Mouse (Mus musculus): ENCODE measurements around the gene Fahd2a. TPM values are rescaled to one million over a fixed set of nuclear protein-coding genes. Genes with fewer than 3 reads are reported as not detected.

Fahd2a gene
- polyA plus RNA-seq (2015; fragmentation: Nextera tagmentation; extraction: Ambion mirVana), result 14.0 and 15.4 TPM in 2 replicates

DNA sequence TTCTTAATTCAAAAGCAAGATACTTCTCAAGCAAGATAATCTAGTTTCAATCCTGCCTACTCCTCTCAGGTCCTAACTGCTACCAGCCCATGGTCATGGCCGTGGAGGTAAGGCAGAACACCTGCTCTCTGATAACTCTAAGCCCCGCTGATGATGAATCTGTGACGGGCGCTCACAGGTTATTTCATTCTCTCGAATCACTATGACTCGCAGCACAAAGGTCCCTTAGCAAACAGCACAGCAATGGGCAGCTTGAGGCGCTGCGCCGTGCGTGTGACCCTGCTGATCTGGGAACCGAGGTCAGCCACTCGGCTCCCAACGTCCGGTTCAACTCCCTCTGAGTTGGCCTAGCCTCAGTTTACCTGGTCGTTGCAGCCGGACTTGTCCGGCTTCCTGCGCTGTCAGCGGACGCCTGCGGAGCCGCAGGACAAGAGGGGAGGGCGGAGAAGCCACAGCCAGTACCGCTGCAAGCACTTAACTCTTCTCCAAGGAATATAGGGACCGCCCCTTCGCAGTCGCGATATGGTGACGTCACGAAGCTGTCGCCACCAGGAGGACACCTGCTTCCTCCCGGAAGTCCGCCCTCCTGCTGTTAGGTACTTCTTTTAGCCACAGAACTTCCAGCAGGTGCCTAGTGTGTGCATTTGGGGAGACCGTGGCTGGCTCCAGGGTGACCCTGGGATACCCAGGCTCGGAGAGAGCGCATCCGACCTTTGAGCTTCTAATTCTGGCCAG is at the start of gene Fahd2a:
Gene Fahd2a, minus strand, starts transcription at position 511 of the 735 bp plus-strand sequence.
- Histone ChIP-seq H3K27me3 (no peaks in the 10 kb centered on the region), H3K36me3 (replicated peaks) (no peaks in the 10 kb centered on the region), H3K9me3 (replicated peaks) (no peaks in the 10 kb centered on the region), H3K4me2 (peak within 1 kb of the TSS; percentile 83), H3K4me1 (replicated peaks) (peaks cover 43% of the 10 kb centered on the region), H3K4me3 (replicated peaks) (peak within 1 kb of the TSS; percentile 74), H3K27ac (replicated peaks) (peak within 1 kb of the TSS; percentile 56), H3K9ac (peak within 1 kb of the TSS; percentile 76)
- peak; percentile 89 for ATAC-seq (ENCODE audit: insufficient read depth)
- WGBS (ENCODE audit: insufficient replicate concordance), result 3% methylated on average over 37 of the region's 37 CpGs

DNA sequence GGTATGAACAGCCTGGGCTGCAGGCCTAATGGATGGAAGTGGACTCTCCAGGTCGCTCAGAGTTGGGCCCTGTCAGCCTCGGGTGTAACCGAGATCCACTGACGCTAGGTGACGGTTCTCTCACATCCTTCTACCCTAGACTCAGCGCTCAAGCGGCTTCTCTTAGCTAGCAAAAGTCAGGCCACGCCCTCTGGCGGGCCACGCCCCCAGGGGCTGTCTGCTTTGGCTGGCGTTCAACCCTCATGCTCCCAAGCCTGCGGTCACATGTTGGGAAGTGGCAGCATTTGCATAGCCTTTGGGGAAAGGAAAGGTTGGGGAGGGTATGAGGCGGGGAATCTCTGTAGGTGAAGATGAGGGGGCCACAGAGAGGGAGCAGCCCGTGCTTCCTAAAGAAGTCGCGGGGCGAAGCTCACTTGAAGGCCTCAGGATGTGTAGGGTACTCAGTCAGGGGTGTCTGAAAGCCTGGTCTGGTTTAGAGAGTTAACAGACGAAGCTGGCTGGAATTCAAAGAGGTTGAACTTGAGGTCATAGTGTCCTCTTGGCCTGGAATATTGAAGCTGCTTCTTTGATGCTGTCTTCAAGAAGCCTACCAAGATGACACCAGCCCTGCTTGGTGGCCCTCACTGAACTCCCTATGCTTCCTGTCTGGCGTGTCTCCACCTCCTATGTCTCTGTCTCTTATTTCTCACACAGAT is 40.3 kb upstream of the Fahd2a start:
- H3K36me3 ChIP-seq (replicated peaks), result no peaks in the 10 kb centered on the region
- H3K27ac ChIP-seq (replicated peaks), result no peak overlapping the region
- peaks cover 21% of the 10 kb centered on the region; the same call in 1 of the 2 replicates for H3K4me1 ChIP-seq (replicated peaks)
- no peaks in the 10 kb centered on the region for H3K9me3 ChIP-seq (replicated peaks)
- H3K27me3 ChIP-seq, result peaks cover 70% of the 10 kb centered on the region
- no peak overlapping the region for H3K9ac ChIP-seq
- peak overlapping the region; percentile 46 for H3K4me2 ChIP-seq
- WGBS (ENCODE audit: insufficient replicate concordance), result 14% methylated on average over 19 of the region's 19 CpGs
- 0 out of 2 replicates have a peak overlapping the region, but pooled peaks have one; percentile 18 for H3K4me3 ChIP-seq (replicated peaks)
- ATAC-seq (ENCODE audit: insufficient read depth), result peak; percentile 28

DNA sequence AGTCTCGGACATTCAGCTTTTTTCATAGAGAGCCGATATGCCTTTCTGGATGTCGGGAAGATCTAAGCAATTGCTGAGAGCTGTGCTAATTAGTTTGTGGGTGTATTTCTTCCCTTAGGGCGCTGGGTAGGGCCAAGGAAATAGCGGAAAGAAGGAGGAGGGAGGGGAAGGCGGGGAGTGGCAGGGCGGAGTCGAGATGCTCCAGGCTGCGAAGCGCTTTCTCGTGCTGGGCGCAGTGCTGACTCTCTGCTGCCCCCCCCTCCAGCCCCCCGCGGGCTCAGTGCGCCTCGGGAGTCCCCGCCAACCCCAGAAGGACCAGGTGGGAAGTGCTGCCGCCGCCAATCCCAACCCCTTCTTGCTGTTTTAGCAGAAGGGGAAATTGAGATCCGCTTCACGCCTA is 38.6 kb upstream of the Fahd2a start:
- H3K4me1 ChIP-seq (replicated peaks), result peaks cover 21% of the 10 kb centered on the region; the same call in 1 of the 2 replicates
- H3K27me3 ChIP-seq, result peaks cover 85% of the 10 kb centered on the region
- under 1% methylated on average over 16 of the region's 21 CpGs for WGBS (ENCODE audit: insufficient replicate concordance)
- peak overlapping the region; percentile 61 for H3K4me2 ChIP-seq
- no peak overlapping the region for H3K27ac ChIP-seq (replicated peaks)
- no peaks in the 10 kb centered on the region for H3K36me3 ChIP-seq (replicated peaks)
- no peaks in the 10 kb centered on the region for H3K9me3 ChIP-seq (replicated peaks)
- ATAC-seq (ENCODE audit: insufficient read depth), result no peak
- no peak overlapping the region for H3K9ac ChIP-seq
- 0 out of 2 replicates have a peak overlapping the region, but pooled peaks have one; percentile 45 for H3K4me3 ChIP-seq (replicated peaks)

DNA sequence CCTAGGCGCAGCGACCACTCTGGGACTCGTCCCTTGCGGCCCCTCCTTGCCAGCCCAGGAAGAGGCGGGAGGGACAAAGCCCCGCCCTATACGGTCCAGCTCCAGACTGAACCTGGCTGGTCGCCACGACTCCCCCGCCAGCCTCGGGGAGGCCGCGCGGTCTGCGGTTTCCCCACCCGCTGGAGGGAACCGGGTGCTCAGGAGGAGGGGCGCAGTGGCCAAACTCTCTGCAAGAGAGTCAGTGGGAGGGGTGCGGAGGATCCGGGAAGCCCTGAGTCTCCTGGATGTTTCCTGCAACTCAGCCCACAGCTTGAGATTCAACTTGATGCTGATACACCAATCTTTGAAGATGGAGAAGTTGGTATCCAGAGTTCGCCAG is 38.2 kb upstream of the Fahd2a start:
- Histone ChIP-seq H3K4me1 (replicated peaks) (peaks cover 21% of the 10 kb centered on the region; the same call in 1 of the 2 replicates), H3K27ac (replicated peaks) (no peak overlapping the region), H3K27me3 (peaks cover 85% of the 10 kb centered on the region), H3K36me3 (replicated peaks) (no peaks in the 10 kb centered on the region), H3K9ac (no peak overlapping the region), H3K4me3 (replicated peaks) (peak overlapping the region; percentile 45), H3K4me2 (peak overlapping the region; percentile 61), H3K9me3 (replicated peaks) (no peaks in the 10 kb centered on the region)
- WGBS (ENCODE audit: insufficient replicate concordance), result under 1% methylated on average over 21 of the region's 21 CpGs
- ATAC-seq (ENCODE audit: insufficient read depth), result peak; percentile 48

DNA sequence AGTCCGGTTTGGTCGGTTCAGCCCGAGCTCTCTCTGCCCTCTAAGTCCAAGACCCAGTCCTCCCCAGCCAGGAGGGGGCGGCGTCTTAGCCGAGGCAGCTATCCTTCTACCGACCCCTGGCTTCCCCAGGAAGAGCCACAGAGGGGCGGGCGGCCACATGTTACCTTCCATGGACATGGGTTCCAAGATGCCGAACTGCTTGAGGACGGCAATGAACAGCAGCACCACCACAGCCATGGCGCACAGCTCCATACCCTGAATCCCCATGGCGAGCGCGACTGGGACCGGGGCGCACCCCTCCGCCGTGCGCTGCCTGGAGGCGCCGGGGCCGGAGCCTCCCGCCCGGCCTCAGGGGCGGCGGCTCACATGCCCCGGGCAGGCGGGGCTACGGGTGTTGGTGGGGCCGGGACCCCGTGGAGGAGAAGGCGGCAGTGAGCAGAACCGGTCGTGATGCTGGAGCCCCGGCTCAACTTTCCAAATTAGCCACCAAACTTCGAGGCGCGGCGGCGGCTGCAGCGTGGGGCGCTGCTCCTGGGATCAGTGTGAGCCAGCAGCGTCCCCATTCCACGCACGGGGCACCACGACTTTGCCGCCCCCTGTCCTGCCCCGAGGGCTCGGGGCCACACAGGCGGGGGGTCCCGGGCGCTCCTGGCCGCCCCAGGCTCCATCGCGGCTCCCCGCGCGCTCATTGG is 37.6 kb upstream of the Fahd2a start:
- Histone ChIP-seq H3K27me3 (peaks cover 85% of the 10 kb centered on the region), H3K4me1 (replicated peaks) (peaks cover 21% of the 10 kb centered on the region; the same call in 1 of the 2 replicates), H3K4me3 (replicated peaks) (peak overlapping the region; percentile 45), H3K9me3 (replicated peaks) (no peaks in the 10 kb centered on the region), H3K9ac (no peak overlapping the region), H3K27ac (replicated peaks) (no peak overlapping the region), H3K4me2 (peak overlapping the region; percentile 61), H3K36me3 (replicated peaks) (no peaks in the 10 kb centered on the region)
- under 1% methylated on average over 59 of the region's 59 CpGs for WGBS (ENCODE audit: insufficient replicate concordance)
- no peak for ATAC-seq (ENCODE audit: insufficient read depth)

DNA sequence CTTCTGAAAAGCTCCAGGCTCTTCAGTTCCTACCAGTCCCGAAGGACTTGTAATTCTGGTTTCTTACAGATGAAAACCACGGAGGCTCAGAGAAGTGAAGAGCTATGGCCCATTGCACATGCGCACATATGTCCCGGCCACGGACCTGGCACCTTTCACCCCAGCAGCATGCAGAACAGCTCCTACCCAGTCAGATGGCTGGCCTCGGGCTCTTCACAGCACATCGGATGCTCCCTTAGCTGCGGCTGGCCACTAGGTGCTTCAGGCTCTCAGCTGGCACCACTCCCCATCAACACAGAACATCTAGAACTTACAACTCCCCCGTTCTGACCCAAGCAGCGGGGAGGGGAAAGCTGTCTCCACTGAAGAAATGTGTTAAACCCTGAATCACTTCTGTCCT is 35.4 kb upstream of the Fahd2a start:
- no peaks in the 10 kb centered on the region for H3K9me3 ChIP-seq (replicated peaks)
- no peak overlapping the region for H3K4me3 ChIP-seq (replicated peaks)
- WGBS (ENCODE audit: insufficient replicate concordance), result 51% methylated on average over 10 of the region's 10 CpGs
- no peak for ATAC-seq (ENCODE audit: insufficient read depth)
- no peak overlapping the region for H3K4me2 ChIP-seq
- peaks cover 19% of the 10 kb centered on the region; the same call in 1 of the 2 replicates for H3K4me1 ChIP-seq (replicated peaks)
- no peaks in the 10 kb centered on the region for H3K36me3 ChIP-seq (replicated peaks)
- H3K9ac ChIP-seq, result no peak overlapping the region
- H3K27me3 ChIP-seq, result peaks cover 67% of the 10 kb centered on the region
- no peak overlapping the region for H3K27ac ChIP-seq (replicated peaks)

DNA sequence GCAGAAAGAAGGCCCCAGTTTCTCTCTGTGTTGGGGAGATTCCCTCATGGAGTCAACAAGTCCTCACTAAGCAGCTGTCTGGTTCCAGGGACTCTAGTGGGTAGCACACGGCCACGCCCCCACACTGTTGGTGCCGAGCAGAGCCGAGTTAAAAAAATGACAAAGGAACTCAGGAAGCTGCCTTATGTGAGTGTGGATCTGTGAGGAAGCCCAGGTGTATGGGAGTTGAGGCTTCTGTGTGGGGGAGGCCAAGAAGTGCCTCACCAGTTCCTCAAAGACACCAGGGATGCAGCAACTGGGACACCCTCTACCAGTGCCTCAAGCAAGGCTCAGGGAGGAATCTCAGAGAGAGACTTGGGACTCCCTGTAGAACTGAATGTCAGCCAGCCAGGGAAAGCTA is 34.8 kb upstream of the Fahd2a start:
- no peak overlapping the region for H3K4me3 ChIP-seq (replicated peaks)
- no peak for ATAC-seq (ENCODE audit: insufficient read depth)
- 53% methylated on average over 4 of the region's 4 CpGs for WGBS (ENCODE audit: insufficient replicate concordance)
- H3K27ac ChIP-seq (replicated peaks), result no peak overlapping the region
- peaks cover 62% of the 10 kb centered on the region for H3K27me3 ChIP-seq
- no peak overlapping the region for H3K9ac ChIP-seq
- no peak overlapping the region for H3K4me2 ChIP-seq
- peaks cover 13% of the 10 kb centered on the region; the same call in 1 of the 2 replicates for H3K4me1 ChIP-seq (replicated peaks)
- no peaks in the 10 kb centered on the region for H3K36me3 ChIP-seq (replicated peaks)
- H3K9me3 ChIP-seq (replicated peaks), result no peaks in the 10 kb centered on the region

DNA sequence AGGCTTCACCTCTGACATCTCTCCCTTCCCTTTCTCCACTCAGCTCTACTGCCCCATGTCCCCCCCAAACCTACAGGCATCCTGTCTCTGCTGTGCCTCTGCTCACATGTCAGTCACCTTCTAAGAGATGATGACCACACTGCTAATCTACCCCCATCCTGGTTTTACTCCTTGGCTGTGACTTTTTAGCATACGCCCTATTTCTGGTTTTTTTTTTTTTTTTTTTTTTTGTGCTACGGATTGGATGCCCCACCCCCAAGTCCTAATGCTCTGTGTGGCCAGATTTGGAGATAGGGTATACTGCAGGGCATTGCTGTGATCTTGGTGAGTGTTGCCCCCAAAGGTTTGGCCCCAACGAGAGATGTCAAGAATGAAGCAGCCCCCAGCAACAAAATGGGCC is 27.9 kb upstream of the Fahd2a start:
- no peak for ATAC-seq (ENCODE audit: insufficient read depth)
- Histone ChIP-seq H3K36me3 (replicated peaks) (no peaks in the 10 kb centered on the region), H3K9ac (no peak overlapping the region), H3K27me3 (no peaks in the 10 kb centered on the region; the same call in 1 of the 2 replicates), H3K27ac (replicated peaks) (no peak overlapping the region), H3K4me3 (replicated peaks) (no peak overlapping the region), H3K9me3 (replicated peaks) (no peaks in the 10 kb centered on the region), H3K4me2 (no peak overlapping the region), H3K4me1 (replicated peaks) (no peaks in the 10 kb centered on the region)
- 37% methylated on average over 3 of the region's 3 CpGs for WGBS (ENCODE audit: insufficient replicate concordance)

DNA sequence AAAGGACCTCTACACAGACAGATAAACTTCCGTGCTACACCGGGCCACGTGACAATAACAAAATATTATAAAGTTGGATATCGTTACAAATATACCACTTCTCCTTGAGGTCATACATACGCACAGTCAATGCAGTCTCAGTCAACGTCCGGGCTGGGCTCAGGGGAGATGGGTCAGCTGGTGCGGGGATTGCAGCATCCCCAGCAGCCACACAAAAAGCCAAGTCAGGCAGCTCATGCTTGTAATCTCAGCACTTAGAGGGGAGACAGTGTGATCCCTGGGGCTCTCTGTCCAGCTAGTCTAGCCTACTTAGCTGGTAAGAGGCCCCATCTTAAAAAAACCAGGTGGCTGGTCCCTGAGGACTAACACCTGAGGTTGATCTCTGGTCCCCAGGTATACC is 26.9 kb upstream of the Fahd2a start:
- H3K9ac ChIP-seq, result no peak overlapping the region
- ATAC-seq (ENCODE audit: insufficient read depth), result no peak
- WGBS (ENCODE audit: insufficient replicate concordance), result 72% methylated on average over 8 of the region's 8 CpGs
- no peaks in the 10 kb centered on the region for H3K4me1 ChIP-seq (replicated peaks)
- no peak overlapping the region for H3K4me3 ChIP-seq (replicated peaks)
- no peaks in the 10 kb centered on the region for H3K9me3 ChIP-seq (replicated peaks)
- H3K27ac ChIP-seq (replicated peaks), result no peak overlapping the region
- no peaks in the 10 kb centered on the region for H3K36me3 ChIP-seq (replicated peaks)
- no peak overlapping the region for H3K4me2 ChIP-seq
- H3K27me3 ChIP-seq, result no peaks in the 10 kb centered on the region; the same call in 1 of the 2 replicates

DNA sequence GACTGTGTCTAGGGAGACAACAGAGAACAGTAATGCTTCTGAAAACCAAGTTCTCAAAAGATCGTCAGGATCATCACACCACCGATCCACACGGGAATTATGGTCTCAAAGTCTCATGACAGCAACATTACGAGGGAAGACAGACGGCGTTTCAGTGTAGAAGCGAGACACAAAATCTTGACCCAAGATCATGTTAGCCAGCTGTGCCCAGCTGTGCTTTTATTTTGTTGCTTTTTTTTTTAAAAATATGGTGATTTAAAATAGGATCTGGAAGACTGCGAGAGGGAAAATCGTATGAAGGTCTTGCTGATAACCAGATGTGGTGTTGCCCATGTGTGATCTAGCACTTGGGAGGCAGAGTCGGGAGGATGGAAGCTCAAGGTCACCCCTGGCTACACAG is 26.3 kb upstream of the Fahd2a start:
- 72% methylated on average over 10 of the region's 10 CpGs for whole genome bisulfite sequencing (ENCODE audit: insufficient replicate concordance)
- no peaks in the 10 kb centered on the region for H3K4me1 ChIP-seq (replicated peaks)
- H3K9ac ChIP-seq, result no peak overlapping the region
- ATAC-seq (ENCODE audit: insufficient read depth), result no peak
- no peak overlapping the region for H3K4me3 ChIP-seq (replicated peaks)
- H3K9me3 ChIP-seq (replicated peaks), result no peaks in the 10 kb centered on the region
- no peaks in the 10 kb centered on the region for H3K36me3 ChIP-seq (replicated peaks)
- no peak overlapping the region for H3K27ac ChIP-seq (replicated peaks)
- no peak overlapping the region for H3K4me2 ChIP-seq
- no peaks in the 10 kb centered on the region; the same call in 1 of the 2 replicates for H3K27me3 ChIP-seq

DNA sequence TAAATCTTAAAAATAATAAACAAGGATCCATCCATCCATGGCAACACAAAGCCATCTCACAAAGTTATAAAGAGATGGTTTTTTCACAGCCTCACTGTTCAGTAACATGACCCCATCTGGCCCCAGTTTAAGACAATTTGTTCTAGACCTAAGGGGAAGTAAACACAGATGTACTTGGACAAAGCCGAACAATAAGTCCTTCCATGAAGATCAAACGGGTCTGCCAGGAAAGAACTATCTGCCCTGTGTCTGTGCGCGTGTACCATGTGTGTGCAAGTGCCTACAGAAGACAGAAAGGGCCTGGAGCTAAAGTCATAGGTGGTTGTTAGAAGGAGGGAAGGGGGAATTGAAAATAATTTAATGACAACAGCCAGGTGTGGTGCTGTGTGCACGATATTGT is 25.8 kb upstream of the Fahd2a start:
- Histone ChIP-seq H3K4me3 (replicated peaks) (no peak overlapping the region), H3K27me3 (no peaks in the 10 kb centered on the region; the same call in 1 of the 2 replicates), H3K4me2 (no peak overlapping the region), H3K4me1 (replicated peaks) (no peaks in the 10 kb centered on the region), H3K27ac (replicated peaks) (no peak overlapping the region), H3K9me3 (replicated peaks) (no peaks in the 10 kb centered on the region), H3K36me3 (replicated peaks) (no peaks in the 10 kb centered on the region), H3K9ac (no peak overlapping the region)
- 76% methylated on average over 5 of the region's 5 CpGs for WGBS (ENCODE audit: insufficient replicate concordance)
- no peak for ATAC-seq (ENCODE audit: insufficient read depth)

All from liver, embryonic 15.5 days (tissue).